Mouse (Mus musculus): ENCODE results near the gene Tmem192. TPM values are rescaled to one million over a fixed set of nuclear protein-coding genes. Genes with fewer than 3 reads are reported as not detected.

Gene Tmem192
- polyA plus RNA-seq, 1 experiment from 2014 or later = 39.8 TPM

DNA sequence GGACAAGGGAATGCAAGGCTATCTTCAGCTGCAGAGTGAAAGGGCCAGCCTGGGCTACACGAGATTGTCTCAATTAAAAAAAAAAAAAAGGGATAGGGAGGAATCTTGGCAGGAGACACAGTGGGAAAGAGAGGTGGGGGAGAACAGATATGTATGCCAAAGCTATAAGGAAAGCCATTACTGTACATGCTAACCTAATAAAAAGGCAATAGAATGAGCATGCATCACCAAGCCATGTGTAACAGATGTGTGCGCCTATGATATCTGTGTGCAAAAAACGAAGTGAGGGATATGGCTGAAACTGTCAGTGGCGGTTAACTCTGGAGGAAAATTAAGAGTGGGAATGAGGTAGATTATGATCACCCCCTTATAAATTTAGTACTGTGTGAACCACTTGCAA, 21.2 kb upstream of the Tmem192 start:
- Histone ChIP-seq H3K27me3 (replicated peaks; ENCODE audit: control insufficient read depth, insufficient read depth, low read length) (no peaks in the 10 kb centered on the region), H3K36me3 (ENCODE audit: control insufficient read depth, insufficient read depth, low read length) (no peaks in the 10 kb centered on the region), H3K4me1 (ENCODE audit: control insufficient read depth, insufficient read depth, low read depth, low read length) (no peaks in the 10 kb centered on the region), H3K4me3 (ENCODE audit: low read length) (no peak overlapping the region), H3K9me3 (ENCODE audit: control insufficient read depth, low read length) (no peaks in the 10 kb centered on the region), H3K9ac (ENCODE audit: low read depth, low read length) (no peak overlapping the region), H3K4me2 (ENCODE audit: low read length) (no peak overlapping the region), H3K27ac (ENCODE audit: low read depth, low read length) (no peak overlapping the region)
- WGBS = 77% methylated on average over 4 of the region's 4 CpGs
- ATAC-seq = no peak

DNA sequence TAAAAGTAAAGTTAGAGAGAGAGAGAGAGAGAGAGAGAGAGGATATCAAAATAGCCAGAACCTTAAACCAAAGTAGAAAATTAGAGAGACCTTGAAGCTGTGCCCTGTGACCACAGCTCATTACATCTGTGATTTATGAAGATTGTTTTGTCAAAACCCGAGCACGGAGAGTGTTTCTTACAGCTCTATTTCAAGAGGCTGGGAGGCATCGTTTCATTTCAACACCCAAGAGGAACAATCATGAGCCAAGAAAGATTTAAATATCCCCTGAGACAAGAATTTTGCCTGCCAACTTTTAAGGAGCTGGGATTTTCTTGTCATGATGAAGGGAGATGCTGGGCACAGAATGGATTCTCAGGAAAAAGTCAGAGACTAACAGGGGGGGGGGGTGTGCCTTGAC, 20.6 kb upstream of the Tmem192 start:
- no peak overlapping the region for H3K27ac ChIP-seq (ENCODE audit: low read depth, low read length)
- H3K9ac ChIP-seq (ENCODE audit: low read depth, low read length) = no peak overlapping the region
- ATAC-seq = no peak
- 56% methylated on average over 3 of the region's 3 CpGs for WGBS
- H3K27me3 ChIP-seq (replicated peaks; ENCODE audit: control insufficient read depth, insufficient read depth, low read length) = no peaks in the 10 kb centered on the region
- no peak overlapping the region for H3K4me2 ChIP-seq (ENCODE audit: low read length)
- no peaks in the 10 kb centered on the region for H3K36me3 ChIP-seq (ENCODE audit: control insufficient read depth, insufficient read depth, low read length)
- H3K4me1 ChIP-seq (ENCODE audit: control insufficient read depth, insufficient read depth, low read depth, low read length) = no peaks in the 10 kb centered on the region
- no peak overlapping the region for H3K4me3 ChIP-seq (ENCODE audit: low read length)
- H3K9me3 ChIP-seq (ENCODE audit: control insufficient read depth, low read length) = no peaks in the 10 kb centered on the region

DNA sequence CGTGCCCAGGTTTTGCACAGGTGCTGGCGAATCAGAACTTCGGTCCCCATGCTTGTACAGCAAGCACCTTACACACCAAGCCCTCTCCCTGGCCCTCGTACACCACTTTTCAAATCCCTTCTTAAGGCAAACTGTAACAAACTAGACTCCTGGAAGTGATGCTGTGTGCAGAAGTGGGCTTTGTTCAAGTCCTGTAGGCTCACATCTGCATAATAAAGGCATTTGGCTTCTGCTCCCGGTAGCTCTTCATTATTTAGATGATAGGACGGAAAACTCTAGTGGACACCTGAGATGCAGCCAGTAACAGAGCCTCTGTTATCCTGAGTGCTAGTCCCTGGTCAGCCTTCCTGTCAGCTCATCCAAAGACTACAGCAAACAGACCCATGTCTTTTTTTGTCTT, 18.0 kb upstream of the Tmem192 start:
- Histone ChIP-seq H3K4me2 (ENCODE audit: low read length) (no peak overlapping the region), H3K36me3 (ENCODE audit: control insufficient read depth, insufficient read depth, low read length) (no peaks in the 10 kb centered on the region), H3K27me3 (replicated peaks; ENCODE audit: control insufficient read depth, insufficient read depth, low read length) (no peaks in the 10 kb centered on the region), H3K4me3 (ENCODE audit: low read length) (no peak overlapping the region), H3K27ac (ENCODE audit: low read depth, low read length) (no peak overlapping the region), H3K4me1 (ENCODE audit: control insufficient read depth, insufficient read depth, low read depth, low read length) (no peaks in the 10 kb centered on the region), H3K9ac (ENCODE audit: low read depth, low read length) (no peak overlapping the region), H3K9me3 (ENCODE audit: control insufficient read depth, low read length) (no peaks in the 10 kb centered on the region)
- ATAC-seq = no peak
- WGBS = 82% methylated on average over 6 of the region's 6 CpGs

DNA sequence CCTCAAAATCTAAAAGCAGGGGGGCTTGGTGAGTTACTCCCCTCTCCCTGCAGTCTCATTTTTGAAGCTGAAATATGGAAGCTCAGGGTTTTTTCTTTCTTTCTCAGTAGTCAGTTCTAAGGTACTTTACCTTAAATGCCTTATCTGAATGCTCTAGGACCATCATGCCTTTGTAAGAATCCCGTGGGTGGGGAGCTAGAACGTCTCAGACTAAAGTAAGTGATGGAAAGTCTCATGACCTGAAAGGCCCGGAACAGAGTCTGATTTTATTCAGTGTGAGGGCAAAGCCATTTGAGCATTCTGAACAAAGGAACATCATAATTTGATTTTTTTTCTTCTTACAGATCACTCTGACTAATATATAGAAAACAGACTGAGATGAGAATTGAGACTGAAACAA, 12.0 kb upstream of the Tmem192 start:
- 76% methylated on average over 3 of the region's 3 CpGs for WGBS

DNA sequence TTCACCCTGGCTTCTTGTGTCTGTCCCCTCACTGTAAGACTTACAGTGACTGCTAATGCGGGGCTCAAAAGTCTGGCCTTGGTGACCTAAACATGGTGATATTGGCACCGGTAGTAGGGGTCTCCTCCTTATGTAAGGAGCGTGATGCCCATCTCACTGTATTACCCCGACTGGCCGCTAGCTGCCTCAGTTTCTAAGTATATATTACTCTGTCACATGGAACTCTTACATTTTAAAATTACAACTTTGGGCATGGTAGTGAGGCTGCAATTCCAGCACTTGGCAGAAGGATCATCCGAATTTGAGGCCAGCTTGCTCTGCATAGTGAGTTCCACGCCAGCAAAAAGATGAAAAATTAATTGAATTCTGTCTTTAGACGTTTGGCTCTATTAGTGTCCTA, 6.0 kb upstream of the Tmem192 start:
- H3K4me1 ChIP-seq (ENCODE audit: control insufficient read depth, insufficient read depth, low read depth, low read length) = no peaks in the 10 kb centered on the region

More for the DNA sequence above, 12.0 kb upstream of the Tmem192 start:
- no peak overlapping the region for H3K27ac ChIP-seq (ENCODE audit: low read depth, low read length)
- no peak overlapping the region for H3K9ac ChIP-seq (ENCODE audit: low read depth, low read length)
- no peaks in the 10 kb centered on the region for H3K9me3 ChIP-seq (ENCODE audit: control insufficient read depth, low read length)
- no peaks in the 10 kb centered on the region for H3K27me3 ChIP-seq (replicated peaks; ENCODE audit: control insufficient read depth, insufficient read depth, low read length)
- no peaks in the 10 kb centered on the region for H3K36me3 ChIP-seq (ENCODE audit: control insufficient read depth, insufficient read depth, low read length)
- H3K4me2 ChIP-seq (ENCODE audit: low read length) = no peak overlapping the region
- no peak overlapping the region for H3K4me3 ChIP-seq (ENCODE audit: low read length)
- ATAC-seq = no peak
- no peaks in the 10 kb centered on the region for H3K4me1 ChIP-seq (ENCODE audit: control insufficient read depth, insufficient read depth, low read depth, low read length)

DNA sequence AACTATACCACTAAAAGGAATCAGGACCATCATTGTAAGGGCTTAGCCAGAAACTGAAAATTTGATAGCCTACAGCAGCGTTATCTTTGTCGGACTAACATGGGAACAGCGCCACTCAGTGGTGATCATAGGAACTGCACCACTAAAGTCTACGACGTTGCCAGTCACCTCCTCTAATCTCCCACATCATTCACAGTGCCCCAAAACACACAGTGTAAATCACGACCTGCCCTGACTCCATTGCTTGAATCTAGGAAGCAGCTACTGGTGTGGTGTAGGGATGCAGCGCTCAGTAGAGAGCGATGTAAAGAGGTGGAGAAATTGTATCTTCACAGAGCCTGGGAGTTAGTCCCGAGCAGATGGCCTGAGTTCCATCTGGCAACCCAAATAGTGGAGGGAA, 5.5 kb upstream of the Tmem192 start:
- H3K4me3 ChIP-seq (ENCODE audit: low read length) = no peak overlapping the region
- H3K4me1 ChIP-seq (ENCODE audit: control insufficient read depth, insufficient read depth, low read depth, low read length) = no peaks in the 10 kb centered on the region
- H3K9ac ChIP-seq (ENCODE audit: low read depth, low read length) = no peak overlapping the region
- 9% methylated on average over 9 of the region's 9 CpGs for WGBS
- no peak overlapping the region for H3K4me2 ChIP-seq (ENCODE audit: low read length)
- H3K27me3 ChIP-seq (replicated peaks; ENCODE audit: control insufficient read depth, insufficient read depth, low read length) = no peaks in the 10 kb centered on the region
- peak; percentile 67 for ATAC-seq
- no peaks in the 10 kb centered on the region for H3K9me3 ChIP-seq (ENCODE audit: control insufficient read depth, low read length)
- H3K36me3 ChIP-seq (ENCODE audit: control insufficient read depth, insufficient read depth, low read length) = no peaks in the 10 kb centered on the region
- H3K27ac ChIP-seq (ENCODE audit: low read depth, low read length) = no peak overlapping the region

More for the DNA sequence above, 6.0 kb upstream of the Tmem192 start:
- H3K27ac ChIP-seq (ENCODE audit: low read depth, low read length) = no peak overlapping the region
- no peak overlapping the region for H3K9ac ChIP-seq (ENCODE audit: low read depth, low read length)
- no peak overlapping the region for H3K4me3 ChIP-seq (ENCODE audit: low read length)
- H3K4me2 ChIP-seq (ENCODE audit: low read length) = no peak overlapping the region
- 79% methylated on average over 8 of the region's 8 CpGs for WGBS
- H3K27me3 ChIP-seq (replicated peaks; ENCODE audit: control insufficient read depth, insufficient read depth, low read length) = no peaks in the 10 kb centered on the region
- peak; percentile 12; the same call in 1 of the 2 replicates for ATAC-seq
- H3K36me3 ChIP-seq (ENCODE audit: control insufficient read depth, insufficient read depth, low read length) = no peaks in the 10 kb centered on the region
- no peaks in the 10 kb centered on the region for H3K9me3 ChIP-seq (ENCODE audit: control insufficient read depth, low read length)

DNA sequence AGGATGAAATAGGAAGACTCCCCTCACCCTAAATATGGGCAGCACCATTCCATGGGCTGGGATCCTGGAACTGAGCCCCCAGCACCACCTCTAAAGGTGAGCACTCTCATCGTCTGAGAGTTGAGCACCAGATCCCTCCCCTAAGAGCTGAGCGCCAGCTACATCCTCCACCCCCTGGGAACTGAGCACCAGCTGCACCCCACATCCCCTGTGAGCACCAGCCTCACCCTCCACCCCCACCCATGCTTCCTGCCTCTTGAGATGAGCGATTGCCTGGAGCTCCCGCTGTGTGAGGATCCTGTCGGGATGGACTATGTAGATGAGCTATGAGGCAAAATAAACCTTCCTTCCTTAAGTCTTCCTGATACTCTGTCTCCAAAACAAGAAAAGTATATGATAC, 4.0 kb upstream of the Tmem192 start:
- Histone ChIP-seq H3K27ac (ENCODE audit: low read depth, low read length) (no peak overlapping the region), H3K36me3 (ENCODE audit: control insufficient read depth, insufficient read depth, low read length) (no peaks in the 10 kb centered on the region), H3K4me1 (ENCODE audit: control insufficient read depth, insufficient read depth, low read depth, low read length) (no peaks in the 10 kb centered on the region), H3K9ac (ENCODE audit: low read depth, low read length) (no peak overlapping the region), H3K4me2 (ENCODE audit: low read length) (no peak overlapping the region), H3K9me3 (ENCODE audit: control insufficient read depth, low read length) (no peaks in the 10 kb centered on the region), H3K27me3 (replicated peaks; ENCODE audit: control insufficient read depth, insufficient read depth, low read length) (no peaks in the 10 kb centered on the region), H3K4me3 (ENCODE audit: low read length) (no peak overlapping the region)
- 22% methylated on average over 5 of the region's 5 CpGs for WGBS
- ATAC-seq = no peak

DNA sequence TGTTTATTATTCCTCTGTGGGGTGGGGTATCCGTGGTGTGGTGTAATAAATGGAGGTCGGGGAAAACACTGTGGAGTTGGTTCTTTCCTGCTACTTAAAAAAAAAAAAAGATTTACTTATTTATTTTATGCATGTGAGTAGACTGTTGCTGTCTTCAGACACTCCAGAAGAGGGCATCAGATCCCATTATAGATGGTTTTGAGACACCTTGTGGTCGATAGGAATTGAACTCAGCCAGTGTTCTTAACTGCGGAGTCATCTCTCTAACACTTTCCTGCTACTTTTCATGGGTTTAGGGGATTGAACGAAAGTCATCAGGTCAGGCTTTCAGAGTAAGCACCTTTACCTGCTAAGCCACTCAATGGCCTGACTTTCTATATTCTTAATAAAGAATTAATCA, 2.2 kb upstream of the Tmem192 start:
- no peaks in the 10 kb centered on the region for H3K9me3 ChIP-seq (ENCODE audit: control insufficient read depth, low read length)
- peaks cover 5% of the 10 kb centered on the region for H3K4me1 ChIP-seq (ENCODE audit: control insufficient read depth, insufficient read depth, low read depth, low read length)
- H3K36me3 ChIP-seq (ENCODE audit: control insufficient read depth, insufficient read depth, low read length) = no peaks in the 10 kb centered on the region
- 27% methylated on average over 5 of the region's 5 CpGs for WGBS
- no peak overlapping the region for H3K9ac ChIP-seq (ENCODE audit: low read depth, low read length)
- H3K27me3 ChIP-seq (replicated peaks; ENCODE audit: control insufficient read depth, insufficient read depth, low read length) = no peaks in the 10 kb centered on the region
- H3K4me3 ChIP-seq (ENCODE audit: low read length) = no peak overlapping the region
- H3K27ac ChIP-seq (ENCODE audit: low read depth, low read length) = no peak overlapping the region
- no peak for ATAC-seq
- no peak overlapping the region for H3K4me2 ChIP-seq (ENCODE audit: low read length)

DNA sequence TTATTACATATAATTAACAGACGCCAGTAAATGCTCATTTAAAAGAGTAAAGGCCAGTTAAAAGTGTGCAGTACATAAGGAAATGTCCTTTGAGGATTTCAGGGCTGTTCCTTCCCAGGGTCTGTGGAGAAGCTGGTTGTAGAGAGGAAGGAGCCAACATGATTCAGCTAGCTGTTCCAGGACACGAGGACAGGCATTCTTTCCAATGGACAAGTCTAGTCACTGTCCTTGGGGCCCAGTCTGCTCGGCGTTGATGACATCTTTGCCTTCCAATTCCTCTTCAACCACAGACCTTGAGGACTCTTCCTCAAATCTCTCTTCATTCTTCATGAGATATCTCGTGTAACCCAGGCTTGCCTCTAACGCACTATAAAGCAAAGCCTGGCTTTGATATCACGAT, 1.4 kb upstream of the Tmem192 start:
- Histone ChIP-seq H3K4me2 (ENCODE audit: low read length) (no peak overlapping the region), H3K36me3 (ENCODE audit: control insufficient read depth, insufficient read depth, low read length) (no peaks in the 10 kb centered on the region), H3K27me3 (replicated peaks; ENCODE audit: control insufficient read depth, insufficient read depth, low read length) (no peaks in the 10 kb centered on the region), H3K4me3 (ENCODE audit: low read length) (no peak overlapping the region), H3K9me3 (ENCODE audit: control insufficient read depth, low read length) (no peaks in the 10 kb centered on the region), H3K9ac (ENCODE audit: low read depth, low read length) (no peak overlapping the region), H3K4me1 (ENCODE audit: control insufficient read depth, insufficient read depth, low read depth, low read length) (peaks cover 5% of the 10 kb centered on the region), H3K27ac (ENCODE audit: low read depth, low read length) (no peak overlapping the region)
- WGBS = 89% methylated on average over 7 of the region's 7 CpGs
- ATAC-seq = no peak

DNA sequence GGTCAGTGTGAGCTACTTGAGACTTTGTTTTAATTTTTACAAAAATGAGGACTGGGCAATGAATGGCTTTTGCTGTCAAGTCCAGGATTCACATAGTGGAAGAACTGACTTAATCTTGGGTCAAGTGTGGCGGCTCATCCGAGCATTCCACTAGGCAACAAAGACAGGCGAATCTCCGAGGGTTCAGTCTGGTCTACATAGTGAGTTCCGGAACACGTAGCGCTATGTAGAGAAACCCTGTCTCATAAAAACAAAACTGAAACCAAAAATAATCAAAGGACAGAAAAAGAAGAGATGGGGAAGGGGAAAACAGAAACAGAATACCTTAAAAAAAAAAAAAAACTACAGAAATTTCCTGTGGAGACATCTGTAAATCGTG, 555 bp upstream of the Tmem192 start:
- peaks cover 5% of the 10 kb centered on the region for H3K4me1 ChIP-seq (ENCODE audit: control insufficient read depth, insufficient read depth, low read depth, low read length)
- H3K9ac ChIP-seq (ENCODE audit: low read depth, low read length) = no peak overlapping the region
- H3K27ac ChIP-seq (ENCODE audit: low read depth, low read length) = no peak overlapping the region
- peak overlapping the region; percentile 67 for H3K4me2 ChIP-seq (ENCODE audit: low read length)
- no peak for ATAC-seq
- H3K27me3 ChIP-seq (replicated peaks; ENCODE audit: control insufficient read depth, insufficient read depth, low read length) = no peaks in the 10 kb centered on the region
- H3K9me3 ChIP-seq (ENCODE audit: control insufficient read depth, low read length) = no peaks in the 10 kb centered on the region
- 49% methylated on average over 8 of the region's 8 CpGs for WGBS
- H3K4me3 ChIP-seq (ENCODE audit: low read length) = no peak overlapping the region; the same call in 1 of the 2 replicates
- no peaks in the 10 kb centered on the region for H3K36me3 ChIP-seq (ENCODE audit: control insufficient read depth, insufficient read depth, low read length)
